24 mouse cellular contexts compared by ENCODE assay signal in genomic region chr1:150770948-150771521, GRCm38 (mm10).
DNase-seq lines count a peak whose midpoint lies in the region; ATAC-seq and TF ChIP-seq lines count a peak whose summit lies in the region.
"Had no signal": no experiment of that assay in that cellular context is flagged by ENCODE, and none has a peak within 500 bp of the region (broad histone marks: within the 10 kb centered on the region; RNA-seq: fewer than 3 reads in every experiment).

No protein-coding gene starts in this region.

- WGBS in lung, embryonic 16.5 days: 44% methylated on average over 7 of the region's 7 CpGs
- 11% methylated on average over 7 of the region's 7 CpGs for WGBS in limb, embryonic 14.5 days

- ATAC-seq in lung, embryonic 16.5 days (ENCODE audit: low read depth): peak; percentile 56; the same call in 1 of the 2 replicates
- ATAC-seq in limb, embryonic 14.5 days (ENCODE audit: low FRiP score, low read depth): peak; percentile 45
- ATAC-seq: CD4-positive, CD25-positive, alpha-beta regulatory T cell, adult 4 months; forebrain, embryonic 14.5 days had no signal

- no peak overlapping the region; the same call in 1 of the 2 replicates for H3K27ac ChIP-seq in lung, embryonic 16.5 days (ENCODE audit: low read length)
- peak overlapping the region; percentile 64 for H3K27ac ChIP-seq in embryonic fibroblast, embryonic 13.5 days (ENCODE audit: insufficient read depth, low read length)
- H3K27ac ChIP-seq in limb, embryonic 14.5 days (replicated peaks; ENCODE audit: low read depth, low read length): peak overlapping the region; percentile 43; the same call in 1 of the 2 replicates
- H3K27ac ChIP-seq: hindbrain, embryonic 12.5 days; liver, embryonic 14.5 days; macrophage; midbrain, embryonic 10.5 days; neural tube, embryonic 12.5 days; stomach, postnatal 0 days had no signal

- H3K4me3 ChIP-seq in lung, embryonic 16.5 days (ENCODE audit: low read length): no peak overlapping the region
- H3K4me3 ChIP-seq in embryonic fibroblast, embryonic 13.5 days (ENCODE audit: insufficient read depth, low read length): no peak overlapping the region
- no peak overlapping the region for H3K4me3 ChIP-seq in limb, embryonic 14.5 days (replicated peaks; ENCODE audit: low read length)
- H3K4me3 ChIP-seq: erythroblast, embryonic 14.5 days; heart, embryonic 12.5 days; hindbrain, embryonic 12.5 days; midbrain, embryonic 10.5 days; neural tube, embryonic 12.5 days had no signal

- no peak overlapping the region; the same call in 1 of the 2 replicates for H3K4me2 ChIP-seq in lung, embryonic 16.5 days (ENCODE audit: low read depth, low read length)
- H3K4me2 ChIP-seq in limb, embryonic 14.5 days (replicated peaks; ENCODE audit: low read depth, low read length, severe bottlenecking): peak overlapping the region; percentile 28; the same call in 1 of the 2 replicates
- H3K4me2 ChIP-seq: heart, embryonic 12.5 days; hindbrain, embryonic 12.5 days; neural tube, embryonic 12.5 days had no signal

- no peaks in the 10 kb centered on the region for H3K9me3 ChIP-seq in lung, embryonic 16.5 days (ENCODE audit: control insufficient read depth, low read length)
- no peaks in the 10 kb centered on the region for H3K9me3 ChIP-seq in limb, embryonic 14.5 days (ENCODE audit: control insufficient read depth, low read length)
- H3K9me3 ChIP-seq: heart, embryonic 12.5 days; hindbrain, embryonic 12.5 days; midbrain, embryonic 10.5 days; neural tube, embryonic 12.5 days had no signal

- no peaks in the 10 kb centered on the region for H3K36me3 ChIP-seq in lung, embryonic 16.5 days (ENCODE audit: control insufficient read depth, insufficient read depth, low read length)
- H3K36me3 ChIP-seq in limb, embryonic 14.5 days (ENCODE audit: control insufficient read depth, insufficient read depth, low read length): no peaks in the 10 kb centered on the region; the same call in 1 of the 2 replicates
- H3K36me3 ChIP-seq: hindbrain, embryonic 12.5 days; midbrain, embryonic 10.5 days; neural tube, embryonic 12.5 days had no signal

- no peak overlapping the region for H3K9ac ChIP-seq in lung, embryonic 16.5 days (ENCODE audit: low read length)
- no peak overlapping the region for H3K9ac ChIP-seq in limb, embryonic 14.5 days (ENCODE audit: low read depth, low read length, severe bottlenecking)
- H3K9ac ChIP-seq: heart, embryonic 12.5 days; hindbrain, embryonic 12.5 days; liver, embryonic 14.5 days; neural tube, embryonic 12.5 days had no signal

- no peaks in the 10 kb centered on the region for H3K27me3 ChIP-seq in lung, embryonic 16.5 days (ENCODE audit: control insufficient read depth, insufficient read depth, low read depth, low read length)
- H3K27me3 ChIP-seq in limb, embryonic 14.5 days (ENCODE audit: control insufficient read depth, insufficient read depth, low read length): no peaks in the 10 kb centered on the region
- H3K27me3 ChIP-seq: heart, embryonic 12.5 days; hindbrain, embryonic 12.5 days; neural tube, embryonic 12.5 days had no signal

- peak; percentile 25 for DNase-seq in embryo, embryonic 10.5 days (ENCODE audit: low spot score)
- no peak for DNase-seq in embryo, embryonic 10 days (ENCODE audit: low spot score)
- DNase-seq in lung, postnatal 10 days: no peak
- peak; percentile 10 for DNase-seq in limb, embryonic 14.5 days (ENCODE audit: low spot score)
- DNase-seq in adrenal gland, adult (ENCODE audit: inconsistent age in 2 of 2, low spot score in 1 of 2): no peak
- DNase-seq in B cell, adult 2 months: no peak
- DNase-seq: cerebellum, adult 8-10 months; heart, postnatal 14 days; kidney, adult 2 months; kidney, postnatal 14 days; right cerebral cortex, adult 18-20 months; thymus, postnatal 25 days had no signal

- TF ChIP-seq CTCF in embryonic fibroblast, embryonic 13.5 days (IDR thresholded peaks at IDR 0.05; ENCODE audit: borderline replicate concordance, insufficient read depth, low read length): no peak

- H3K4me1 ChIP-seq in lung, embryonic 16.5 days (replicated peaks; ENCODE audit: control insufficient read depth, insufficient read depth, low read length): peaks cover 5% of the 10 kb centered on the region
- peaks cover 14% of the 10 kb centered on the region for H3K4me1 ChIP-seq in embryonic fibroblast, embryonic 13.5 days (ENCODE audit: control insufficient read depth, insufficient read depth, low read length)
- peaks cover 22% of the 10 kb centered on the region for H3K4me1 ChIP-seq in limb, embryonic 14.5 days (ENCODE audit: control insufficient read depth, insufficient read depth, low read length)
- H3K4me1 ChIP-seq: neural tube, embryonic 12.5 days had no signal

- no peak for TF ChIP-seq POLR2A in embryonic fibroblast, embryonic 13.5 days (IDR thresholded peaks at IDR 0.05; ENCODE audit: low read depth, low read length)
- no peak for TF ChIP-seq POLR2A in limb, embryonic 14.5 days (IDR thresholded peaks at IDR 0.05; ENCODE audit: borderline replicate concordance, extremely low read depth, insufficient read depth, insufficient read length)

Comparison
In these comparisons a context has a peak if more than half of its experiments do, and no peak if none do; other contexts are left out.
1. DNase-seq: peak in embryo, embryonic 10.5 days (single experiment) and limb, embryonic 14.5 days (single experiment); none in embryo, embryonic 10 days (single experiment), lung, postnatal 10 days (single experiment), adrenal gland, adult (0 of 2) and B cell, adult 2 months (0 of 2).